Mouse (Mus musculus): ENCODE results near the gene Abl1. TPM values are rescaled to one million over a fixed set of nuclear protein-coding genes. Genes with fewer than 3 reads are reported as not detected.

Gene Abl1
- total RNA-seq, 2 experiments from 2014 or later: 22.1 to 26.1 TPM

- DNase-seq (ENCODE audit: low spot score): no peak
Observed at GRCm38 (mm10) chr2:31823933-31824730, 136.0 kb downstream of the Abl1 start.

- DNase-seq (ENCODE audit: low spot score): no peak
Observed at GRCm38 (mm10) chr2:31825469-31825911, 137.3 kb downstream of the Abl1 start.

GRCm38 (mm10) chr2:31826094-31827085 lies 138.2 kb downstream of the Abl1 start:
- DNase-seq (ENCODE audit: low spot score): no peak

GRCm38 (mm10) chr2:31827877-31828276 lies 139.7 kb downstream of the Abl1 start:
- DNase-seq (ENCODE audit: low spot score): no peak

GRCm38 (mm10) chr2:31828311-31828825 lies 140.2 kb downstream of the Abl1 start:
- DNase-seq (ENCODE audit: low spot score): no peak

- DNase-seq (ENCODE audit: low spot score): no peak
Observed at GRCm38 (mm10) chr2:31836091-31836490, 147.9 kb downstream of the Abl1 start.

GRCm38 (mm10) chr2:31836985-31837384 lies 148.8 kb downstream of the Abl1 start:
- no peak for DNase-seq (ENCODE audit: low spot score)

GRCm38 (mm10) chr2:31838868-31839267 lies 150.7 kb downstream of the Abl1 start:
- DNase-seq (ENCODE audit: low spot score): no peak

- DNase-seq (ENCODE audit: low spot score): no peak
Observed at GRCm38 (mm10) chr2:31844729-31845136, 156.6 kb downstream of the Abl1 start.

GRCm38 (mm10) chr2:31845512-31845895 lies 157.3 kb downstream of the Abl1 start:
- DNase-seq (ENCODE audit: low spot score): no peak

- DNase-seq (ENCODE audit: low spot score): no peak
Observed at GRCm38 (mm10) chr2:31845896-31846691, 157.9 kb downstream of the Abl1 start, which contains the start of gene Fibcd1. TSS of gene Fibcd1 (minus strand) at chr2:31846005.

- no peak for DNase-seq (ENCODE audit: low spot score)
Observed at GRCm38 (mm10) chr2:31846692-31847660, 158.8 kb downstream of the Abl1 start.

GRCm38 (mm10) chr2:31847908-31848307 lies 159.7 kb downstream of the Abl1 start:
- DNase-seq (ENCODE audit: low spot score): no peak

- DNase-seq (ENCODE audit: low spot score): no peak
Observed at GRCm38 (mm10) chr2:31850141-31850540, 162.0 kb downstream of the Abl1 start.

Other genes with a start within 250 kb of the Abl1 start
- gene Ass1, start 218.2 kb upstream of the Abl1 start, total RNA-seq (2021): 1 to 10 TPM; 2.4 to 5.9 TPM
- 1 to 10 TPM; 7.6 to 9.5 TPM for gene Fubp3, start 115.7 kb upstream of the Abl1 start, total RNA-seq (2021)
- gene Prdm12, start 48.3 kb upstream of the Abl1 start, total RNA-seq (2021): not detected
- 1 to 10 TPM; 6.8 to 7.2 TPM for gene Exosc2, start 17.7 kb upstream of the Abl1 start, total RNA-seq (2021)
- not detected for gene Qrfp, start 122.2 kb downstream of the Abl1 start, total RNA-seq (2021)
- gene Fibcd1, start 157.6 kb downstream of the Abl1 start, total RNA-seq (2021): under 1 TPM in 1 of 2 experiments, not detected in 1; 0.05 TPM
- gene Lamc3, start 198.9 kb downstream of the Abl1 start, total RNA-seq (2021): under 1 TPM; 0.16 to 0.33 TPM